Mouse (Mus musculus) layer of hippocampus, adult 9-10 months (tissue): ENCODE data around the gene Zfp456.
A peak's percentile ranks its signal among the peaks of the same experiment; 100 is the strongest.
"Not testable (repeated sequence)": the region's sequence is repeated elsewhere in the genome, so short reads cannot be mapped to it uniquely, and the experiment has no call there.

Source experiments
- DNase-seq: peaks from one replicate; pipeline ENCODE4 v3.0.0; 2022; ENCODE audit warnings: low spot score

The Zfp456 gene

GRCm38 (mm10) chr13:67375050-67375911 lies at the start of gene Zfp456, which contains the start of gene Gm28041:
TSS of gene Zfp456 (minus strand) at chr13:67375810.
TSS of gene Gm28041 (minus strand) at chr13:67375733.
- not testable (repeated sequence) for DNase-seq

DNA sequence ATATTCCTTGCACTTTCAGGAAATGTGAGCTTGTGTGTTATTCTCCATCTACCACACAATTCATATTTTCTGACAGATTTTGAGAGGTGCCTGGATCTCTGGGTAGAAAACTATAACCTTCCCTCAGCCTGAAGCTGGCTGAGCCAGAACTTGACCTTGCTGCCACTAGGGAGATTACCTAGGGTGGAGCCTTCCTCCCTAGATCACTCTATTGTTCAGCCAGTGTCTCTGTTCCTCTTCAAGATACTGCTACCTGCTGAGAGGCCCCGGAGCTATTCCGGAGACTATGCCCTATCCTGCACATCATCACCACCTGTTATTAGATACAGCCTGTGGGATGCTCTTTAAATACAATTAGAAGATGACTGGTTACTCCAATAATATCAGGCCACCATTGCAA lies 46.9 kb upstream of the Zfp456 start:
- not testable (repeated sequence) for DNase-seq

GRCm38 (mm10) chr13:67421207-67421857 lies 45.7 kb upstream of the Zfp456 start, which contains the start of gene Zfp459:
TSS of gene Zfp459 (minus strand) at chr13:67421418.
- no peak for DNase-seq

- no peak for DNase-seq
These were observed 45.1 kb upstream of the Zfp456 start for GRCm38 (mm10) chr13:67420558-67421206.

DNA sequence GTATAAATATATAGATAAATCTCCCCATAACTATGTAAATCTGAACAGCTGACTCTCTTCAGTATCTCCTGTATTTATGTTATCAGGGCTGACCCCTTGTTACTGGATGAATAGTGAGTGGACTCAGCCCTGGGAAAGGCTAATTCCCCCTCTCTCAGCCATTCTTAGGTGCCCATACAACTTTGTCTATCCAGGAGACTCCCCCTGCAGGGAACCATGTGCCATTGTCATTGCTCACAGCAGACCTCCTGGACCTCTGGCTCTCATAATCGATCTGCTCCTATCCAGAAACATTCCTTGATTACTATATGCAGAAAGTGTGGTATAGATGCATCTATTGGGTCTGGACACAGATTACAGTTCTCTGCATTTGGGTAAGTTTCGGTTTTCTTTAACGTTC lies 41.2 kb upstream of the Zfp456 start:
- no peak for DNase-seq

GRCm38 (mm10) chr13:67415759-67416158 lies 40.1 kb upstream of the Zfp456 start:
- DNase-seq = no peak

DNA sequence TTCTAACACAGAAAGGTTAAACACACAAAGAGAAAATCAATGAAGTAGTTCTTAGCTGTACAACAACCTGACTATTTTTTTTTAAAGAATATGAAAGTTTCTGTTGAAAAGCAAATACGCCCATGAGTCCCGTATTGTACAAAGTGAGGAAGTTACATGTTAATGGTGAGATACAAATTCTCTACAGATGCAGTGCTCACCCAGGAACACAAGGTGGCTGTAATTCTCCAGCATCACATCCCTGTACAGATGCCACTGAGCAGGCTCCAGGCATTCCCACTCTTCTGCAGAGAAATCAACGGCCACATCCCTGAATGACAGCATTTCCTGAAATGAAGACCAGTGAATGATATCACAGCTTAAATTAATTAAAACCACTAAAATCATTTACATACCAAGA lies 38.0 kb upstream of the Zfp456 start:
- DNase-seq = not testable (repeated sequence)

DNA sequence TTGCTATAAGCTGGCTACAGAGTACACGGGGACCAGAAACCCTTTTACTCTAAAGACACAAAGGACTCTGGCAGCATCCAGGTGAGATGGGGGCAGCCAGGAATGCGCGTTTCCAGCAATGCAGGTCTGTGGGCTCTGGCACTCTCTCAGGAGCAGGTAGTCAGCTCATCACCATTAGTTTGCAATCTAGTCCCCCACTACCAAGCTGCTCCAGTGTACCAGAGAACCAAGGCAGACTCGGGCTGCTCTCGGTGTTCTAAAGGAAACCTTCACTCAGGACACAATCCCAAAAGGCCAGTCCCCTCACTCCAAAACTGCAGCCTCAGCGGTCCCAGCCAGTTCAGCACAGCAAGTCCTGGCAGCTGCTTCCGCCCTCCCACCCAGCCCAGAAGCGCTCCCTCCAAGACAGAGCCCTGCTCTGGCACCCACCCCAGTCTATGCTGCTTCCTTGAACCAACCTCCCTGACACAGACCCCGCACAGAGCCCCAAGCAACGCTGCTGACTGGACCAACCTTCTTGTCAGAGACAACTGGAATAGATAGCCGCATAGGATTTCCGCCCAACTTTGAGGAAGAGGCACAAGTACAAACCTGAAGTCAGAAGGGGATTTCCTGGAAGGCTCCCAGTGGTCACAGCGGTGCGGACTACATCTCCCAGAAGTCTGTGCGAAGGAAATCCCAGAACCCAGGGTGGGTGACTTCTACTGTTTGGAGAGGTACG lies 23.7 kb upstream of the Zfp456 start, which contains the start of gene Zfp429:
Zfp429 (minus strand) TSS at position 637 of the 721 bp plus-strand sequence.
- peak; percentile 51 for DNase-seq

DNA sequence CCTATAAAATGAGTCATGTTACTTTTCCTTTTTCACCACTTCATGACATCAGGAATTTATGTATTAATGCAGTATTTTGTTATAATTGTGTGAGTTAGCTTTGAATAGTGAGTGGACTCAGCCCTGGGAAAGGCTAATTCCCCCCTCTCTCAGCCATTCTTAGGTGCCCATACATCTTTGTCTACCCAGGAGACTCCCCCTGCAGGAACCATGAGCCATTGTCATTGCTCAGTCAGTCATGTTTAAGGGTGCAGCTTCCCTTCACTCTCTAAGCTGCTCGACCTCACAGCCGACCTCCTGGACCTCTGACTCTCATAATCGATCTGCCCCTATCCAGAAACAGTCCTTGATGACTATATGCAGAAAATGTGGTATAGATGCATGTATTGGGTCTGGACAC lies 645 bp upstream of the Zfp456 start:
- DNase-seq = not testable (repeated sequence)

GRCm38 (mm10) chr13:67360131-67360744 lies 15.4 kb downstream of the Zfp456 start, which contains the start of the genes Gm28044 and Zfp953:
TSS of gene Gm28044 (minus strand) at chr13:67360536.
TSS of gene Zfp953 (minus strand) at chr13:67360605.
- DNase-seq = peak; percentile 92

DNA sequence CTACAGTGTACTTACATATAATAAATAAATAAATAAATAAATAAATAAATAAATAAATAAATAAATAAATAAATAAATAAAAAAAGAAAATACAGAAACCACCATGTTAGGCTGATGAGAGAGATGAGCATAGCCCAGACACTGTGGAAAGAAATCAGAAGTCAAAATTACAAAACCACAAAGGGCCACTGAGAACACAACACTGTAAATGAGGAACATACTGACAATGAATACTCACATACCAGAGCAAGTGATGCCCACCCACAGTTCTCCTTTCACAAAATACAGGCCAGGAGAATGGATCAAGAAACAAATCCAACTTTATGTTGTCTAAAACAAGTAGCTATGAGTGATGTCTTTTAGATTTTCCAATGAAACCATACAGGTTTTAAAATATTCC lies 23.8 kb downstream of the Zfp456 start:
- DNase-seq = no peak

DNA sequence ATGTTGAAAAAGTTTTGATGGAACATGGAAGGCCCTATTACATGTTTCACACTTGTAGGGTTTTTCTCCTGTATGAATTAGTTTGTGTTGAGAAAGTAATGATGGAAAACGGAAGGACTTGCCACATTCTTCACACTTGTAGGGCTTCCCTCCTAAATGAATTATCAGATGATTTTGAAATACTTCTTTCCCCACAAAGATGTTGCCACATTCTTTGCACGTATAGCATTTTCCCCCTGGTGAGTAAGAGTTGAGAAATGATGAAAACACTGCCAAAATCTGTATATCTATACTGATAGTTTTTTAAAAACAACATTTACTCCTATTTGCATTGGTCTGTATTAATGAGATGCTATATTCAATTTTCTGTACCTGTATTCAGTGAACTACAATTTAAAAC lies 32.2 kb downstream of the Zfp456 start:
- no peak for DNase-seq

GRCm38 (mm10) chr13:67332877-67333276 lies 42.7 kb downstream of the Zfp456 start:
- no peak for DNase-seq

DNA sequence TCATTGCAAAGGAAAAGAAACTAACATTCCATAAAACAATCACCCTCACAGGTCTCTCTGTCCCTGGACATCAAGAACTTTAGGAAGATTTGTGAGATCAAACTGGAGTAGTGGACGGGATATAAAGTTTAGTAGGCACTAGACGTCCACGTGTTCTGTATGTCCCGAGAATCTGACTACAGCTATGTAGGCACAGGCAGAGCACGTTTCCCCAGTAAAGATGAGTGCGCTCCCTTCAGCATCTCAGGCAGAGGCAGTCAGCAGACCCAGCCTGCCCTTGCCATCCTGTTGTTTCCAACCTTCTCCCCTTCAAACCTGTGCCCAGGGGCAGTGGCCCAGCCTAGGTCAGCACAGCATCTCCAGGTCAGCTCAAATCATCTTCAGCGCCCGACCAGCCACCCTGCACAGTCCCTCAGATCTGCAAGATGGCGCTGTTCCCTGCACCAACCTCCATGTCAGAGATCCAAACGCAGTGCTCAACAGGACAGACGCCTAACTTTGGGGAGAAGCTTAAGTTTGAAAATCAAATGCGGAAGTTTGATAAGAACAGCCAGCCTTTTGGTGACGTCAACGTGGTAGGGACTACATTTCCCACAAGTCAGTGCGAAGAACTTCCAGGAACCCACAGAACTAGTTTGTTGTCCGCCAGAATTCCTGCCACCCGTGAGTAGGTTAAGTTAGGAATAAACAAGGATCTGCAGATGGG lies 43.4 kb downstream of the Zfp456 start, which contains the start of gene Zfp595:
Zfp595 (minus strand) TSS at position 552 of the 706 bp plus-strand sequence.
- peak; percentile 89 for DNase-seq
